Mouse (Mus musculus): ENCODE measurements around the gene Gm10447. TPM values are rescaled to one million over a fixed set of nuclear protein-coding genes. Genes with fewer than 3 reads are reported as not detected.
"Not testable (repeated sequence)": the region's sequence is repeated elsewhere in the genome, so short reads cannot be mapped to it uniquely, and the experiment has no call there.

The Gm10447 gene
- total RNA-seq, 1 experiment from 2014 or later = not detected

- 0 out of 2 replicates have a peak, but pooled peaks have one; percentile 18 for ATAC-seq (replicated peaks; ENCODE audit: low read depth, poor library complexity, severe bottlenecking)
Measured at GRCm38 (mm10) chr11:53450070-53450705, 6.7 kb downstream of the Gm10447 start.

- no peak for ATAC-seq (replicated peaks; ENCODE audit: low read depth, poor library complexity, severe bottlenecking)
Measured at GRCm38 (mm10) chr11:53448529-53448928, 8.4 kb downstream of the Gm10447 start.

GRCm38 (mm10) chr11:53447996-53448395 is 8.9 kb downstream of the Gm10447 start:
- ATAC-seq (replicated peaks; ENCODE audit: low read depth, poor library complexity, severe bottlenecking) = no peak

- no peak for ATAC-seq (replicated peaks; ENCODE audit: low read depth, poor library complexity, severe bottlenecking)
Measured at GRCm38 (mm10) chr11:53446183-53446582, 10.7 kb downstream of the Gm10447 start.

GRCm38 (mm10) chr11:53445562-53445961 is 11.3 kb downstream of the Gm10447 start:
- no peak for ATAC-seq (replicated peaks; ENCODE audit: low read depth, poor library complexity, severe bottlenecking)

GRCm38 (mm10) chr11:53443861-53444260 is 13.0 kb downstream of the Gm10447 start:
- no peak for ATAC-seq (replicated peaks; ENCODE audit: low read depth, poor library complexity, severe bottlenecking)

- peak; percentile 87 for ATAC-seq (replicated peaks; ENCODE audit: low read depth, poor library complexity, severe bottlenecking)
Measured at GRCm38 (mm10) chr11:53441921-53442320, 15.0 kb downstream of the Gm10447 start.

GRCm38 (mm10) chr11:53436338-53436737 is 20.6 kb downstream of the Gm10447 start:
- ATAC-seq (replicated peaks; ENCODE audit: low read depth, poor library complexity, severe bottlenecking) = no peak

GRCm38 (mm10) chr11:53435504-53435903 is 21.4 kb downstream of the Gm10447 start:
- no peak for ATAC-seq (replicated peaks; ENCODE audit: low read depth, poor library complexity, severe bottlenecking)

GRCm38 (mm10) chr11:53433057-53433456 is 23.9 kb downstream of the Gm10447 start:
- no peak for ATAC-seq (replicated peaks; ENCODE audit: low read depth, poor library complexity, severe bottlenecking)

- ATAC-seq (replicated peaks; ENCODE audit: low read depth, poor library complexity, severe bottlenecking) = 0 out of 2 replicates have a peak, but pooled peaks have one; percentile 2
Measured at GRCm38 (mm10) chr11:53431347-53432056, 25.4 kb downstream of the Gm10447 start.

GRCm38 (mm10) chr11:53430670-53431346 is 26.1 kb downstream of the Gm10447 start, which contains the start of the genes Uqcrq and Gdf9:
Gene Uqcrq (minus strand): TSS chr11:53430831.
Gene Gdf9 (plus strand): TSS chr11:53431023.
- ATAC-seq (replicated peaks; ENCODE audit: low read depth, poor library complexity, severe bottlenecking) = peak; percentile 88

GRCm38 (mm10) chr11:53430300-53430669 is 26.6 kb downstream of the Gm10447 start:
- ATAC-seq (replicated peaks; ENCODE audit: low read depth, poor library complexity, severe bottlenecking) = peak; percentile 22

GRCm38 (mm10) chr11:53429182-53429581 is 27.7 kb downstream of the Gm10447 start:
- ATAC-seq (replicated peaks; ENCODE audit: low read depth, poor library complexity, severe bottlenecking) = no peak

GRCm38 (mm10) chr11:53428716-53429057 is 28.2 kb downstream of the Gm10447 start:
- no peak for ATAC-seq (replicated peaks; ENCODE audit: low read depth, poor library complexity, severe bottlenecking)

- no peak for ATAC-seq (replicated peaks; ENCODE audit: low read depth, poor library complexity, severe bottlenecking)
Measured at GRCm38 (mm10) chr11:53427993-53428715, 28.8 kb downstream of the Gm10447 start.

- not testable (repeated sequence) for ATAC-seq (replicated peaks; ENCODE audit: low read depth, poor library complexity, severe bottlenecking)
Measured at GRCm38 (mm10) chr11:53426914-53427313, 30.0 kb downstream of the Gm10447 start.

- no peak for ATAC-seq (replicated peaks; ENCODE audit: low read depth, poor library complexity, severe bottlenecking)
Measured at GRCm38 (mm10) chr11:53425711-53426255, 31.1 kb downstream of the Gm10447 start.

- no peak for ATAC-seq (replicated peaks; ENCODE audit: low read depth, poor library complexity, severe bottlenecking)
Measured at GRCm38 (mm10) chr11:53425251-53425650, 31.7 kb downstream of the Gm10447 start.

GRCm38 (mm10) chr11:53424826-53425225 is 32.1 kb downstream of the Gm10447 start:
- ATAC-seq (replicated peaks; ENCODE audit: low read depth, poor library complexity, severe bottlenecking) = no peak
